Mouse (Mus musculus) thymus, adult 2 months (tissue): ENCODE measurements around the gene Itch.

Source experiments
- CTCF ChIP-seq: fragments of 200-500 bp; IDR thresholded peaks from 2 replicates; pipeline ENCODE4 v1.5.1; 2012; ENCODE audit warnings: mild to moderate bottlenecking, control low read depth, low read length, moderate library complexity, borderline replicate concordance; ENCODE audit not compliant: control insufficient read depth, poor library complexity, insufficient read depth; ENCODE audit errors: extremely low read depth
- POLR2A ChIP-seq: fragments of 200-500 bp; IDR thresholded peaks from 2 replicates; pipeline ENCODE4 v1.6.1; 2012; ENCODE audit warnings: mild to moderate bottlenecking, low read length, control low read depth, moderate library complexity; ENCODE audit not compliant: control insufficient read depth, poor library complexity, insufficient read depth; ENCODE audit errors: extremely low read depth

DNA sequence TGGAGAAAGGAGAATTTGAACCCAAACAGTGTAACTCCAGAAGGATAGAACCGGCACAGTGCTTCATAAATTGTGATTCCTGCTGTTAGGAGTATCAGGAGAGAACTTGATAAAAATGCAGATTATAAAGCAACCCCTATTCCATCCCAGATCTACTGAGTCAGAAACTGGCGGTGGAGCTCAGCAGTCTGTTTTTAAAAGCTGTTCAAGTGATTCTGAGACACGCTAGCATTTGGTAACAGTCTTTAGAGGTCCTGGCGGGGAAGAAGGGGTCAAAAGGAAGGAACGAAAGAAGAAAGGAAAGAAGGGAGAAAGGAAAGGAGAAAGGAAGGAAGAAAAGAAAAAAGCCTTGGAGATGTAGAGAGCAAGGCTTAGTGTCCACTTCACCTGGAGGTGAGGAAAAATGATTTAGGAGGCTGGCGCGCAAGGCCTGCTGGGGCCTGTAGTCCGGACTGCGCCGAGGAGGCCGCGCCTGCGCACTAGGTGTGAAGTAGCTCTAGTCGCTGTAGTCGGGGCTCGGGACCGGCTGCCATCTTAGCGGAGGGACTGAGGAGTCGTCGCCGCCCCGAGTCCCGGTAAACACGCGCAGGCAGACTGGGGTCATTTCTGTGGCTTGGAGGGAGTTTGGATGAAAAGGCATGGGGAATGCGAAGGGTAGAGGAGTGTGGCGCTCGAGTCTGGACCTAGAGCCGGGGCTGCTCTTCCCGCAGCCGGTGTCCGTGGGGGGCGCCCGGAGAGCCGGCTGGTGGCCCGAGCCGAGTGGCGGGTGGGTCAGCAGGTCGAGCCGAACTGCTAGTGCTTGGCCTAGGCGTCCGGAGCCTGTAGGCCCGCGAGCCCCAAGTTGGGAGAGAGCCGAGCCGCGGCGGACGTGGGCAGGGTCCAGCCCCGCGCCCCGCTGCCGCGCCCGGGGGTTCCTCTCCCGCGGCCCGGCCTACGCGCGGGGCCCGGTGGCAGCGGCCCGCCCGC is at the start of gene Itch:
- TF ChIP-seq CTCF (no peak), POLR2A (peak; percentile 77)
